Mouse (Mus musculus): Measurements from ENCODE around the gene Hydin. TPM values are rescaled to one million over a fixed set of nuclear protein-coding genes. Genes with fewer than 3 reads are reported as not detected.
"Not testable (repeated sequence)": the region's sequence is repeated elsewhere in the genome, so short reads cannot be mapped to it uniquely, and the experiment has no call there.

Hydin gene
- under 1 TPM in 1 of 2 experiments, not detected in 1; 0.05 TPM for total RNA-seq (2021)
- long read RNA-seq, experiment 1, partial matches to known transcripts: 1 of 2 reads
- long read RNA-seq, experiment 1, other reads (novel, unspliced or antisense): 1 of 2 reads
- long read RNA-seq, experiment 2: 0 reads

- DNase-seq (ENCODE audit: low spot score): no peak
These were observed at the start of gene Hydin for GRCm38 (mm10) chr8:110266741-110267140. Gene Hydin, plus strand, starts transcription at chr8:110266977.

DNA sequence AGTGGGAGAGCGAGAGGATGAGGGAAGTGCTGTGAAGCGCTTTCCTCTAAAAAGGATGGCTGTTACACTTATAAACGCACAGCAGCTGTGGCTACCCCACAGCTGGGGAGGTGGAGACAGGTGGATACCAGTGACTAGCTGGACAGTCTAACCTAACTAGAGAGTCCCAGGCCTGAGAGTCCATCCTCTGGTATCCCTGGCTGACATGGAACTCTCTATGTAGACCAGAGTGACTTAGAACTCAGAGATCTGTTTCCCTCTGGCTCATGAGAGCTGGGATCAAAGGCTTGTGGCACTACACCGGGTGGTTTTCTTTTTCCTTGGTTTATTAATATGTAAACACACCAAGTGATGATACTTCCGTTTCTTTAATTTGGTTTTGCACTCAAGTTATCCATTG, 49.6 kb upstream of the Hydin start:
- DNase-seq (ENCODE audit: low spot score): no peak

- DNase-seq (ENCODE audit: low spot score): peak; percentile 99
These were observed 49.1 kb upstream of the Hydin start for GRCm38 (mm10) chr8:110217681-110218131.

DNA sequence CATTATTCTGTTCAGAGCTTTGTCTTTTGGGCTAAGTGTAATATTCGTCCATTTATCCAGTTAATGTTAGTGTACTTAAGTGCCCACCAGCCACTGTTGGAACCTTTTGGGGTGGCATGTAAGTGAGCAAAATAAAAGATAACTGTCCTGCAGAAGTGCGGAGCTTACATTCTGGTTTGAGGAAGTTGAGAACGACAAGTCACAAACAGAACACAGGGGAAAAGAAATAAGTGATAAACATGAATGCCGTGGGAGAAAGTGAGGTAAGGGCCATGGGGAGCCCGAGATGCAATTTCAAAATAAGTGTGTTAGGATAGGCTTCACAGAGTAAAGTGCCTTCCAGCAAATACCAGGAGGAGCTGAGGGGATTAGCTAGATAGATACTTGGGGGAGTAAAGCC, 48.3 kb upstream of the Hydin start:
- DNase-seq (ENCODE audit: low spot score): no peak

- no peak for DNase-seq (ENCODE audit: low spot score)
These were observed 45.8 kb upstream of the Hydin start for GRCm38 (mm10) chr8:110220936-110221335.

- DNase-seq (ENCODE audit: low spot score): no peak
These were observed 36.0 kb upstream of the Hydin start for GRCm38 (mm10) chr8:110230803-110231202.

DNA sequence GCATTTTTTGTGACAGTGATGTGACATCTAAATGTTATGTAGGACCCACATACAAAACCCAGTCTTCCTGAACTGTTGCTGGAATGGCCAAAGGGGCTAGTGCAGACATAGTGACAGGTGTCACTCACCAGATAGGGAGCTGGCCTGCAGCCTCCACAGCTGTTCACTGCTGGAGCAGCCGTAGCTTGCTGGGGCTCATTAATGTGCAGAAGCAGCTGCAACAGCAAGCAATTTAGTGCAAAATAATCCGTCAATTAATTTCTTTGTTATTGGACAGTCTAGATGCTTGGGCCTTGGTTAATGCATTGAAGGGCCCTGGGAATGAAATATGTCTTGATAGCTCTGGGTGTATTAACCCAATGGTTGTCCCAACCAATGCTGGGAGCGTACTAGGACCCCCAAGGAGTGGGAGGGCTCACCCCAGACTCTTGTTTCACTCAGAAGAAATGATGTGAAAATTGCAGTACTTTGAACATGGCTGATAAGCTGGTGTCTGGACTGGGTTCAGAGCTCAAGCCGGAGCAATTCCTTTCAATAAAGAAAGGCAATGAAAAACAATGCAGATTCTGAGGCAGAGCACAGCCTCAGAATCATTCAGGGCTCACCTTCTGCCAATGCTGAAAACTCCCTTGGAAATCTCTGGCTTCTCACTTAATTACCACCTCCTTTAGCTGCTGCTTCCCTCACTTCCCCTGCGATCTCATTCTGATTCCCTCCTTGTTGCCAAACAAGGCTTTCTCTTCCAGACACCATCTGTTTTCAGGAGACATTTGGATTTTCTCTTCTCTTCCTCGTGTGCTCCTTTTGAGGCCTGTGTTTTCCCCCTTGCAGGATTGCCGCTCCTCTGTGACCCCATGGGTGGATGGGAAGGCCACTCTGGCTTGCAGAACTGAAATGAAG, 24.2 kb upstream of the Hydin start:
- DNase-seq (ENCODE audit: low spot score): no peak

- no peak for DNase-seq (ENCODE audit: low spot score)
These were observed 22.2 kb upstream of the Hydin start for GRCm38 (mm10) chr8:110244566-110244965.

DNA sequence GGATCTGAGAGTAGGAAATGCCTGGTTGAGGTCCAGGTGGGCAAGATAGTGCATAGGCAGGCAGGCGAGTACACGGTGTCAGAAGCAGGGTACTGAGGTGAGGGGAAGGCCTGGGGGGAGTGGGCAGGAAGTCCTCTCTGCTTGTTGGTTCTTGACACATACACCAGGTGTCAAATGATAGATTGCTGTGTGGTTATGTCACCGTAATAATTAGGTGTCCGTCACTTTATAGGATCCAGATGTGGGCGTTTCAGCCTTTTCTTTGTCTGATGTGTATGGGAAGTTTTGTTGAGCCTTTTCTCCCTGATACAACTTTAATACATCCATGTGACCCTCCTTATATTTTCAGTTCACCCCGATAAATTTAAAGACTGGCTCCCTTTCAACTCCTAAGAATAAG, 19.5 kb upstream of the Hydin start:
- no peak for DNase-seq (ENCODE audit: low spot score)

- DNase-seq (ENCODE audit: low spot score): no peak
These were observed 12.8 kb upstream of the Hydin start for GRCm38 (mm10) chr8:110253986-110254385.

GRCm38 (mm10) chr8:110265796-110266305, 926 bp upstream of the Hydin start:
- DNase-seq (ENCODE audit: low spot score): no peak

DNA sequence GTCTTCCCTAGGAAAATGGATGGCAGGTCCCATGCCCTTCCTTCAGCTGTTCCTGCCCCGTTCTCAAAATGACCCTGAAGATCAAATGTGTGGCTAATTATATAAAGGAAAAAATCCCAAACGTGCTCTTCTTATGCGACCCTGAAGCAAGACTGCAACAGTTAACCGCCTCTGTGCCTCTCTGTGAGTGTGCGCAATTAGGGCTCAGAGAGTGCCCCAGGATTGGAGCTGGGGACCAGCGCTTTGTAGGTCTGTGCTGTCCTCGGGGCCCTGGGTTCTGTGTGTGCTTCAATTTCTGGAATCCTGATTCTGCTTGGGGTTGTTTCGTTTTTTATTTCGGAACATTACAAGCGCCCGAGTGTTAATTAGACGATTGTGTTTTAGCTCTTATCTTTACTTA, 491 bp downstream of the Hydin start:
- DNase-seq (ENCODE audit: low spot score): no peak

GRCm38 (mm10) chr8:110270659-110271058, 3.9 kb downstream of the Hydin start:
- DNase-seq (ENCODE audit: low spot score): no peak

- no peak for DNase-seq (ENCODE audit: low spot score)
These were observed 6.6 kb downstream of the Hydin start for GRCm38 (mm10) chr8:110273394-110273793.

GRCm38 (mm10) chr8:110275465-110276258, 8.9 kb downstream of the Hydin start:
- no peak for DNase-seq (ENCODE audit: low spot score)

DNA sequence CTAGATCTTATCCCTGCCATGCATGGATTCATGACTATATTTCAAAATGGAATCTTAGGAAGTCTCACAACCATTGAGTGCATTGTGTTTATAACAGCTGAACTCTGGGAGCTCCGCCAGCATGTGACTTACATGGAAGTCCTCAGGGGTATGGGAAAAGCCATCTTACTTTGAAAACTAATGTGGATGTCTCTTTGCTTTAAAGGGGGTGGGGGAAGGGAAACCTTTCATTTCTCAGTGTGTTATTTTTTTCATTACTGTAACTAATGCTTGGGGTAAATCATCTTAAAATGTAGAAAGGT, 9.4 kb downstream of the Hydin start:
- no peak for DNase-seq (ENCODE audit: low spot score)

- no peak for DNase-seq (ENCODE audit: low spot score)
These were observed 45.9 kb downstream of the Hydin start for GRCm38 (mm10) chr8:110312715-110313114.

DNA sequence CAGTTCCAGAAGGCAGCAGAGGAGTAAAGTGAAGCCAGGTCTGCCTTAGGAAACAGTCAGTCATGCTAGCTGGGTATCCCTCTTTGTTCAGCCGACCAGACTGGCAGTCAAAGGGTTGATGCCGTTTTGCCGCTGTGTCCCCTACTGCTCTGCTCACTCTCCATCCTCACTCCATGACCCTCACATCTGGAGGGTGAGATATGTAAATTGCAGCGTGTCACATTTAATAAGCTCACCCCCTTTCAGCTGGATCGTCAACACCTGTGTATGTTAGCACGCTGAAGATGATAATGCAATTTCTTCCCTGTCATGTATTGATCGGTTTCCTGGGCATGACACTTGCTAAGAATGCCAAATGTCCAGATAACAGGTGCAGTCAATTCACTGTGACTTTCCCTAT, 49.0 kb downstream of the Hydin start:
- DNase-seq (ENCODE audit: low spot score): no peak

GRCm38 (mm10) chr8:110319586-110319985, 52.8 kb downstream of the Hydin start:
- DNase-seq (ENCODE audit: low spot score): no peak

- DNase-seq (ENCODE audit: low spot score): no peak
These were observed 54.7 kb downstream of the Hydin start for GRCm38 (mm10) chr8:110321446-110321845.

GRCm38 (mm10) chr8:110323981-110324574, 57.3 kb downstream of the Hydin start:
- peak; percentile 19 for DNase-seq (ENCODE audit: low spot score)

DNA sequence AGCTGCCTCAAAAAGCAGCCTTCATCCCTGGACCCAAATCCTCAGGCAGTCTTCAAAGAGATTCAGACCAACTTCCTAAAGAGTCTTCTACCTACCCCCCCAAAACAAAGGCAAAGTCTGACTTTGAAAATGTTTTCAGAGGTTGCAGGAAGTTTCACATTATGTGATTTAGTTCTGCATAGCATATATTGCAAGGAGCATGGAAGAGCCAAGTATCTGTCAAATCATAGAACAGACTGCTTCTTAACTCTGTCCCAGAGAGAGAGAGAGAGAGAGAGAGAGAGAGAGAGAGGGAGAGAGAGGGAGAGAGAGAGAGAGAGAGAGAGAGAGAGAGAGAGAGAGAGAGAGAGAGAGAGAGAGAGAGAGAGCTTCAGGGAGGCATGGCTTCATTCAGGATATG, 60.3 kb downstream of the Hydin start:
- not testable (repeated sequence) for DNase-seq (ENCODE audit: low spot score)

Measured in gastrocnemius, adult 18-20 months (tissue).